Mouse (Mus musculus) hematopoietic stem cell, adult 5-6 weeks (primary cell): Measurements from ENCODE around the gene Stk10. TPM values are rescaled to one million over a fixed set of nuclear protein-coding genes. Genes with fewer than 3 reads are reported as not detected.
"Not testable (repeated sequence)": the region's sequence is repeated elsewhere in the genome, so short reads cannot be mapped to it uniquely, and the experiment has no call there.

ENCODE experiments used
- ATAC-seq, 2 experiments: fragments of 125-278 bp in 1 of 2; replicated peaks in 1 of 2; 2 replicates each; pipeline ENCODE4 v1.8.0; 2016 to 2017; ENCODE audit warnings: inconsistent platforms in 2 of 2, mild to moderate bottlenecking in 2 of 2, moderate number of reproducible peaks in 2 of 2, low read depth in 1 of 2, moderate TSS enrichment in 1 of 2; ENCODE audit not compliant: low FRiP score in 2 of 2, poor library complexity in 2 of 2, severe bottlenecking in 2 of 2, insufficient read depth in 1 of 2, low TSS enrichment in 1 of 2
- total RNA-seq: library from RNA; stranded (forward); fragments of 172-1452, 232-1000 nt; gene quantifications from 2 replicates; pipeline ENCODE4 v1.2.3, GENCODE M21; 2017

The Stk10 gene
- total RNA-seq, 1 experiment from 2014 or later = 32.7 TPM

DNA sequence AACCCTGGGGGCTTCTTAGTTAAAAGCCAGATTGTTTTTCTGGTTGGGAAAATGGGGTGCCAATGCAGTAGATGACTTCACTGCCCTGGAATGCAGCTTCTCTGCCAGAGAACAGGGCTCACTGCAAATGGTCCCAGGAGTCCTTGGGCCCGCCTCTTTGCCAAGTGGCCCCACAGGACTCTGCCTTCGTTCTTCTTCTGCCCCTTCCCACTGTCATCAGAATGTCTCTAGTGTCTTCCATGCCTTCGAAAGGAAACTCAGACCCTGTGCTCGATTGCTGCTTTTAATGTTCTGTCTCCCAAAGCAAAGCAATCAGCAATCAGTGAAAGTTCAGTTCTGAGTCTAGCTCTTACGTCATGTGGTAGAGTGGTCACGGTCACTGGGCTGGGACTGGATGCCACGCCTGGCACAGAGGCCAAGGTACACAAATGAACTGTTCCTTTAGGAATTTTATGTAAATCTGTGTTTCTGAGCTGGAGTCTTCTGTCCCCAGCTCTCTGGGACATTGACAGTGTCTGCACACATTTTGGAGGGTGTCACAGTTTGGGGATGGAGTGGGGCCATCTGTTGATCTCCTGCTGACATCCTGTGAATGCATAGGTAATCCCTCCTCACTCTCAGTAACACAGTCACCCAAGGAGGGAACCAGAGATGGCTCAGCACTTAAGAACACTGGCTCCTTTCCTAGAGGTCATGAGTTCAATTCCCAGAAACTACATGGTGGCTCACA, 72.2 kb downstream of the Stk10 start:
- no peak for ATAC-seq

DNA sequence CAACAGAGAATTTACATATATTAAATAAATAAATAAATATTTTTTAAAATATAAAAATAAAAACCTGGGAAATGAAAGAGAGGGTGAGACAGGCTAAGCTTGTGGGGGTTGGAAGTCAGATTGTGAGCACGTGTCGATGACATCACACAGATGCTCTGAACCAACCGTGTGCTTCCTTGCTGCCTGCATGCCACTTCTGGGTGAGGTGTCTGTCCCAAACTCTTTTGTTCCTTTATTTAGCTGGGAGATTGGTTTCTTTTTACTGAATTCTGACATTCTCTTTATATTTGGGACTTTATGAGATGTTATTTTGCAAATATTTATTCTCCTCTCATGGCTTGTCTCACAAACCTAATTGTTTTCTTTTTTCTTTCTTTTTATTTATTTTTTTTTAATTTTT, 72.8 kb downstream of the Stk10 start:
- no peak for ATAC-seq

DNA sequence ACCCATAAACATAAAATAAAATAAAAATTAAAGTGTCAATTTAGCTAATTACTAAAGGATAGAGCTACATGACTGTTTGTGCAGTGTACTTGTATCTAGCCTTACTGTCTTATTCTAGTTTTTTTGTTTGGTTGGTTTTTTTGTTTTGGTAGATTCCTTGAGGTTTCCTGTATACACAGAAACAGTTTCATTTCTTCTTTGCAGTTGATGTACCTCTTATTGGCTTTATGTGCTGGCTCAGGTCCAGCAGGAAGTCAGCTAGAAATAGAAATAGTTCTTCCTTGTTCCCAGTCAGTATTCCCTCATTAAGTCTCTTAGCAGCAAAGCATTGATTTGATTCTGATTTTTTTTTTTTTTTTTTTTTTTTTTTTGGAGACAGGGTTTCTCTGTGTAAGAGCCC, 74.2 kb downstream of the Stk10 start:
- no peak for ATAC-seq

- no peak for ATAC-seq
Measured at GRCm38 (mm10) chr11:32610616-32611015, 77.5 kb downstream of the Stk10 start.

DNA sequence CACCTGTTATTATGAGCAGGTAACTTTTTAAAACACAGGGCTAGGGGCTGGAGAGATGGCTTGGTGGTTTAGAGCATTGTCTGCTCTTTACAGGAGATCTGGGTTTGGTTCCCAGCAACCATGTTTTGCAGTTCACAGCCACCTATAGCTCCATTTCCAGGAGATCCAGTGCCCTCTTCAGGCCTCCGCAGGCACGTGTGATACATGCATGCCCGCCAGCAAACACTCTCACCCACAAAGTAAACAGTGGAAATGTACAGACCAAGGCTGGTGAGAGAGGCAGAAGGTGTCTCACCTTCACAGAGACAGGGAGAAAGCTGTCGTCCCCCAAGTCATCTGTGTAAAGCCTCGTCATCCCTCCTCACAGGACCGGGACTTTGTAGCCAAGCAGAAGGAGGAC, 79.2 kb downstream of the Stk10 start:
- no peak for ATAC-seq

DNA sequence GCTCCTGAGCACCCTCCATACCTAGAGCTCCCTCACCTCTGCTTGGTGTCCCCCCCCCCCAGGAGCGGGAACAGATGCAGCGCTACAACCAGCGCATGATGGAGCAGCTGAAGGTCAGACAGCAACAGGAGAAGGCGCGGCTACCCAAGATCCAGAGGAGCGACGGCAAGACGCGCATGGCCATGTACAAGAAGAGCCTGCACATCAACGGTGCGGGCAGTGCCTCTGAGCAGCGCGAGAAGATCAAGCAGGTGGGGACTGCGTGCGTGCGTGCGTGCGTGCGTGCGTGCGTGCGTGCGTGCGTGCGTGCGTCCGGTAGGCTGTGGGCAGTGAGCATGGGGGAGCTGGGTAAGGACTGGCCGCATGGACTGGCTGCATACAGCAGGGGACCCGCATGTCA, 81.4 kb downstream of the Stk10 start:
- no peak for ATAC-seq

DNA sequence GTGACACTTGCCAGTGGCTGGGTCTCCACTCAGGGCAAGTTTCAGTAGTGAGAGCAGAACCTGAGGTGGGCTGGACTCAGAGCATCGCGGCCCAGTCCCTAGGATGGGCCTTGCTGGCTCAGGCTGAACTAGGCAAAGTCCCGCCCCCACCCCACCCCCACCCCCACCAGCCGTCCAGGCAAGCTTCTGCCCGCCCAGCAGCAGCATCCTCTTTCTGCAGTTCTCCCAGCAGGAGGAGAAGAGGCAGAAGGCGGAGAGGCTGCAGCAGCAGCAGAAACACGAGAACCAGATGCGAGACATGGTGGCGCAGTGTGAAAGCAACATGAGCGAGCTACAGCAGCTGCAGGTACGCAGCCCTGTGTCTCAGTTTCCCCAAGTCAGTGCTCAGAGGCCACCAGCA, 82.5 kb downstream of the Stk10 start:
- no peak for ATAC-seq

DNA sequence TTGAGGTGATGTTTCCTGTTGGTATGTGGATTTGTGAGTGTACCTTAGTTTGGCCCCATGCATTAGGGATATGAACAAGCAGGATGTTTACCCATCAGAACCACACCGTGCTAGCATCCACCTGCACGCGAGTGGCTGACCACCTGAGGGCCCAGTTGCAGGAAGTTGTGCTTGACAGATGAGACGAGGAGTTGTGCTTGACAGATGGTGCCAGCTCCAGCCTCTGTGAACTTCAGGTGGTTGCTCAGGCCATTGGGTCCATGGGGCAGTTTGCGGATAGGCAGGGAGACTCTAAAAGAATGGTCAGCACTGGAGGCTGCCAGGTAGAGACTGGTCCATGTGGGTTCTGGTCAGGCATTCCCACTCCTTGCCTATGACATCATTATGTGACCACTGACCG, 83.0 kb downstream of the Stk10 start:
- ATAC-seq = no peak

- ATAC-seq = no peak
Measured at GRCm38 (mm10) chr11:32618036-32618435, 84.9 kb downstream of the Stk10 start.

DNA sequence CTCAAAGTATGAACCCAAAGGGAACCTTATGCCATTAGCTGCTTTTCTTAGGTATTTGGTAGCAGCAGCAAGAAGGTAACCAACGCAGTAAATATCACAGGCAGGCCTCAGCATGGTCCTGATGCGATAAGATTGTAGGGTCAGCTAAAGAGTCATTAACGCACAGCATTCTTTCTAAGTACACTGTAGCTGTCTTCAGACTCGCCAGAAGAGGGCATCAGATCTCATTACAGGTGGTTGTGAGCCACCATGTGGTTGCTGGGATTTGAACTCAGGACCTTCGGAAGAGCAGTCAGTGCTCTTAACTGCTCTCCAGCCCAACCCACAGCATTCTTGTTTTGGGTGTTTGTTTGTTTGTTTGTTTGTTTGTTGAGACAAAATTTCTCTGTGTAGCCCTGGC, 85.5 kb downstream of the Stk10 start:
- not testable (repeated sequence) for ATAC-seq

DNA sequence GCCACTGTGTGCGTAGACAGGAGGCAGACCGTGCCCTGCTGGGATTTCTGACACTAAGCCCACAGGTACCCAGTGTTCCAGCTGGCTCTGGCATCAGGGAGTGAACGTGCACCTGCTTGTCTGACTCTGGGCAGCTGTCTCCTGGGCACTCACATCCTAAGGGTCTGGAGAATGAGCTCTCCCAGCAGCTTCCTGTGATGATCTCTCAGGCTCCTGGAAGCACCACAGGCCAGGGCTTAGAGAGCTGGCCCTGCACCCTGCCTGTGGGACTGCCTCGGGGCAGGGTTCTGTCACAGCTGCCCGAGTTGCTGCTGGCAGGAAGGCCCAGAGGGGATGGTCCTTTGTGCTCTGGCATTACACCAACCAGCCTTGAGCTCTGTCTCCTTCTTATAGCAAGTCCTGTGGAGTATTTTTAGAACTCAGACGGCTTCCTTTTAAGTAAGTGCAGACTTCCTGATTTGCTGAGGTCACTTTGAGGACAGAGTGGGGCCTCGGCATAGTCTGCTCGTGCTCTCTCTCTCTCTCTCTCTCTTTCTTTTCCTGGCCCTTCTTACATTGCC, 86.2 kb downstream of the Stk10 start:
- peak; percentile 90 to 96 for ATAC-seq

GRCm38 (mm10) chr11:32619866-32620456, 86.9 kb downstream of the Stk10 start:
- peak in 1 of 2 experiments; percentile 25; a peak in 1 of 4 replicates for ATAC-seq

DNA sequence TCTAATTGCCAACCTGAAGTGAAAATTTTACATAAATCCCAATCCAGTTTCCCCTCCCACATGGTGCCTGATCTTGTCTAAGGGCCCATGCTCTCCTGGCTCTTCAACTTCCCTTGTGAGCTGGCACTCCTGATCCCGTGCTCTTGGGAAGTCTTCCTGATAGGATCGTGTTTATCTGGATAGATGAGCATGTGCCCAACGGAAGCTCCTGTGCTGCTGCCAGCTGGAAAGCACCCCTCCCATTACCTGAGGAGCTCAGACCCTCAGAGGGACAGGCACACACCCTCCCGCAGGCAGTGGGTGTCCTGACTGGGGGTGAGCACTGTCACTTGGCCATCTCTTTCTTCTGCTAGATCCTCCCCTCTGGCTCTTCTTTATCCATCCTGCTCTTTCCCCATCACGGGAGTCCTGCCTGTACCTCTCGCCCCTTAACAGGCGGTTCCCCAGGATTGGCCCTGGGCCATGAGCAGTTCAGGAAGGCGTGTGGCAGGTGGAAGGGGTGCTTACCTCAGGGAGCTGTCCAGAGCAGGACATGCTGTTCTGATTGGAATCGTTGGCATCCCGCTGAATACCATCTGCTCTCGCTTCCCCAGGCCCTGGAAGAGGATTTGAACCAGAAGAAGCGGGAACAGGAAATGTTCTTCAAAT, 88.8 kb downstream of the Stk10 start:
- no peak for ATAC-seq

GRCm38 (mm10) chr11:32622479-32623190, 89.5 kb downstream of the Stk10 start:
- no peak for ATAC-seq

GRCm38 (mm10) chr11:32623236-32623635, 90.1 kb downstream of the Stk10 start:
- ATAC-seq = no peak

DNA sequence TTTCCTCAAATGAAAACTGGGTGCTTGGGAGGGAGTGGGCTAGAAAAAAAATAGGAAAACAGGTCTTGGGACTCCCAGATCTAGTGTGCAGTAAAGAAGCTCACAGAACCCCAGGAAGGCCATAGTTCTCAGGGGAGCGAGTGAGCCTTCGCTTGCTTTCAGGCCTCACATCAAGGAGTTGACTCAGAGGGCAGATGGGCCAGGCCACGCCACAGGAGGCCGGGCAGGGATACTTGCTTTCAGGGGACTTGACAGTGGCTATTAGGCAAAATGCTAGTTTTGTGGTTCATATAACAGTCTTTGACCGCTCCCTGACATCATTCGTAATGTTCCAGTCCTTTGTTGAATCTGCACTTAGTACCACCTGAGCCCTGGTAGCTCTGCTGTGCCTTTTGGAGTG, 90.8 kb downstream of the Stk10 start:
- no peak for ATAC-seq

DNA sequence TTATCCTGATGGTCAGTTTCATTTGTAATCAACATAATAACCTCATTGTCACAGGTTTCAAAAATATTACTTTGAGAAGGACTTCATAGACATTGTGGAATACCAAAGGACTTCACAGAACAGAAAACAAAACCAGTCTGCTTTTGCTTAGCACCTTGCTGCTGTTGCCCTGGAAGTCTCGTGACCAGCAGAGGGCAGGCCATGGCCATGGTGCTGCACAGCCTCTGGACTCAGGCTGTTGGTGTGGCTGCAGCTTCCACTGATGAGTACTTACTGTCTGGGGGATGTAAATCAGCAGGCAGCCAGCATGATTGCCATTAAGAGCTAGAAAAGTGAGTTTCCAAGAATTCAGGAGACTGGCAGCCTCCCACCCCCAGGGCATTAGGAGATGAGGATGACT, 92.6 kb downstream of the Stk10 start:
- peak; percentile 49 to 66; a peak in 1 of 4 replicates for ATAC-seq

- ATAC-seq = no peak
Measured at GRCm38 (mm10) chr11:32626079-32626478, 93.0 kb downstream of the Stk10 start.
